Mouse (Mus musculus) telencephalon, adult 2 months (tissue): Measurements from ENCODE around the gene Ttc41.

Experiments used
- DNase-seq: peaks from one replicate; pipeline ENCODE4 v3.0.0-alpha.2; 2011; ENCODE audit warnings: low read depth, low spot score

The Ttc41 gene

GRCm38 (mm10) chr10:86824871-86825270, 119.3 kb downstream of the Ttc41 start:
- DNase-seq: no peak

GRCm38 (mm10) chr10:86825871-86826522, 120.4 kb downstream of the Ttc41 start:
- no peak for DNase-seq
